In the genomic region with DNA sequence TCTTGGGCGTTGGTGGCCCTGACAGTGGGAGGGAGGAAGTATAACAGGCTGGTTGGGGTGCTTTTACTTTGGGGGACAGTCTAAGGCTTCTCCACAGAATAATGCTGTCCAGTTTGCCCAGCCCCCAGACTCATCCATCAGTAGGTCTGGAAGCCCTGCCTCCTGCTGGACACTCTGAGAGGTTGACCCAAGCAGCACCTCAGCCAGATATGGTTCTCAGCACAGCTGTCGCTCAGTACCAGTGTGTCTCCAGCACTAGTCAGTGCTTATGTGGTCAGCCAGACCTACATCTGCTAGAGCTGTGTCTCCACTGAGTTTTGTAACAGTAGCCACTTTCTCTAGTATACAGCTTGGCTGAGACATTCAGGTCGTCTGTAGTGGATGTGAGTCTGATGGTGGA, we compare ENCODE assay signal across 8 mouse cellular contexts. TPM values are rescaled to one million over a fixed set of nuclear protein-coding genes. Genes with fewer than 3 reads are reported as not detected.
DNase-seq lines count a peak whose midpoint lies in the region; ATAC-seq and TF ChIP-seq lines count a peak whose summit lies in the region.

No protein-coding gene starts in this region.

- peaks cover 25% of the 10 kb centered on the region for H3K4me1 ChIP-seq in embryonic facial prominence, embryonic 12.5 days
- H3K4me1 ChIP-seq in hindbrain, embryonic 16.5 days (ENCODE audit: control insufficient read depth, insufficient read depth, low read depth, low read length), result peaks cover 17% of the 10 kb centered on the region
- peaks cover 4% of the 10 kb centered on the region for H3K4me1 ChIP-seq in midbrain, postnatal 0 days (ENCODE audit: insufficient read depth, low read length)

- peaks cover 27% of the 10 kb centered on the region for H3K36me3 ChIP-seq in embryonic facial prominence, embryonic 12.5 days
- H3K36me3 ChIP-seq in hindbrain, embryonic 16.5 days (ENCODE audit: control insufficient read depth, insufficient read depth, low read length), result no peaks in the 10 kb centered on the region
- H3K36me3 ChIP-seq in midbrain, postnatal 0 days (ENCODE audit: insufficient read depth, low read length), result peaks cover 6% of the 10 kb centered on the region; the same call in 1 of the 2 replicates

- peak; percentile 50 for TF ChIP-seq CTCF in midbrain, postnatal 0 days (IDR thresholded peaks at IDR 0.05)

- peak overlapping the region; percentile 44 for H3K4me2 ChIP-seq in embryonic facial prominence, embryonic 12.5 days (replicated peaks)
- peak overlapping the region; percentile 46; the same call in 1 of the 2 replicates for H3K4me2 ChIP-seq in hindbrain, embryonic 16.5 days (ENCODE audit: low read length)
- H3K4me2 ChIP-seq in midbrain, postnatal 0 days (ENCODE audit: low read depth, low read length, poor library complexity, severe bottlenecking), result peak overlapping the region; percentile 36; the same call in 1 of the 2 replicates

- H3K9ac ChIP-seq in embryonic facial prominence, embryonic 12.5 days, result no peak overlapping the region
- H3K9ac ChIP-seq in hindbrain, embryonic 16.5 days (ENCODE audit: low read depth, low read length), result no peak overlapping the region
- no peak overlapping the region for H3K9ac ChIP-seq in midbrain, postnatal 0 days (replicated peaks; ENCODE audit: low read length, poor library complexity, severe bottlenecking)

- ATAC-seq in embryonic facial prominence, embryonic 12.5 days (ENCODE audit: insufficient number of reproducible peaks, insufficient read depth, low FRiP score, low TSS enrichment), result no peak
- ATAC-seq in hindbrain, embryonic 16.5 days, result no peak
- ATAC-seq in midbrain, postnatal 0 days (ENCODE audit: low FRiP score), result peak; percentile 39; the same call in 1 of the 2 replicates

- DNase-seq in heart, adult 11 months, result peak; percentile 96
- DNase-seq in heart, postnatal 14 days, result no peak
- DNase-seq in midbrain, postnatal 0 days (ENCODE audit: low spot score), result no peak
- DNase-seq in yolk sac, embryonic 10.5 days (ENCODE audit: low spot score), result no peak
- no peak for DNase-seq in spleen, postnatal 10 days (ENCODE audit: low spot score in 2 of 2)
- no peak for DNase-seq in layer of hippocampus, postnatal 14 days (ENCODE audit: low spot score in 2 of 2)

- H3K27ac ChIP-seq in embryonic facial prominence, embryonic 12.5 days, result no peak overlapping the region
- no peak overlapping the region for H3K27ac ChIP-seq in hindbrain, embryonic 16.5 days (ENCODE audit: low read depth, low read length)
- peak overlapping the region; percentile 13; the same call in 1 of the 2 replicates for H3K27ac ChIP-seq in midbrain, postnatal 0 days (ENCODE audit: low read depth, low read length)

- 24% methylated on average over 3 of the region's 3 CpGs for WGBS in embryonic facial prominence, embryonic 12.5 days
- 24% methylated on average over 3 of the region's 3 CpGs for WGBS in hindbrain, embryonic 16.5 days
- WGBS in midbrain, postnatal 0 days, result 16% methylated on average over 3 of the region's 3 CpGs

- H3K4me3 ChIP-seq in embryonic facial prominence, embryonic 12.5 days, result no peak overlapping the region
- H3K4me3 ChIP-seq in hindbrain, embryonic 16.5 days (ENCODE audit: low read length), result no peak overlapping the region
- H3K4me3 ChIP-seq in midbrain, postnatal 0 days (ENCODE audit: low read depth, low read length), result 0 out of 2 replicates have a peak overlapping the region, but pooled peaks have one; percentile 12

- no peaks in the 10 kb centered on the region for H3K9me3 ChIP-seq in embryonic facial prominence, embryonic 12.5 days
- no peaks in the 10 kb centered on the region for H3K9me3 ChIP-seq in hindbrain, embryonic 16.5 days (ENCODE audit: control insufficient read depth, low read length)
- H3K9me3 ChIP-seq in midbrain, postnatal 0 days (ENCODE audit: low read length), result no peaks in the 10 kb centered on the region

- peaks cover 5% of the 10 kb centered on the region; the same call in 1 of the 2 replicates for H3K27me3 ChIP-seq in embryonic facial prominence, embryonic 12.5 days
- H3K27me3 ChIP-seq in hindbrain, embryonic 16.5 days (replicated peaks; ENCODE audit: control insufficient read depth, insufficient read depth, low read length), result no peaks in the 10 kb centered on the region
- no peaks in the 10 kb centered on the region for H3K27me3 ChIP-seq in midbrain, postnatal 0 days (ENCODE audit: insufficient read depth, low read length)

- intact Hi-C loops in heart, postnatal 14 days (cut with DNase I), result no loop called here

RNA-seq across cellular contexts. Expression of a gene that starts 48.2 kb away (rescaled TPM):
- 10 to 100 TPM; 43.3 to 44.2 TPM for total RNA-seq in heart, postnatal 14 days (2021)
- polyA plus RNA-seq in embryonic facial prominence, embryonic 12.5 days (2016; fragmentation: Nextera tagmentation; extraction: Ambion mirVana), result 22.1 and 23.0 TPM in 2 replicates
- polyA plus RNA-seq in hindbrain, embryonic 16.5 days (2015; fragmentation: Nextera tagmentation; extraction: Ambion mirVana), result 7.2 and 8.6 TPM in 2 replicates
- 42.4 and 43.9 TPM in 2 replicates for total RNA-seq in midbrain, postnatal 0 days (2014; rRNA removed)
- 5.2 and 5.7 TPM in 2 replicates for polyA plus RNA-seq in midbrain, postnatal 0 days (2015; fragmentation: Nextera tagmentation; extraction: Ambion mirVana)
- 10 to 100 TPM; 15.3 to 15.9 TPM for total RNA-seq in layer of hippocampus, postnatal 14 days (2021)
